Mouse (Mus musculus): Measurements from ENCODE around the gene Kcnj10. TPM values are rescaled to one million over a fixed set of nuclear protein-coding genes. Genes with fewer than 3 reads are reported as not detected.

Kcnj10 gene
- polyA plus RNA-seq, 1 experiment from 2014 or later = 0.28 TPM

DNA sequence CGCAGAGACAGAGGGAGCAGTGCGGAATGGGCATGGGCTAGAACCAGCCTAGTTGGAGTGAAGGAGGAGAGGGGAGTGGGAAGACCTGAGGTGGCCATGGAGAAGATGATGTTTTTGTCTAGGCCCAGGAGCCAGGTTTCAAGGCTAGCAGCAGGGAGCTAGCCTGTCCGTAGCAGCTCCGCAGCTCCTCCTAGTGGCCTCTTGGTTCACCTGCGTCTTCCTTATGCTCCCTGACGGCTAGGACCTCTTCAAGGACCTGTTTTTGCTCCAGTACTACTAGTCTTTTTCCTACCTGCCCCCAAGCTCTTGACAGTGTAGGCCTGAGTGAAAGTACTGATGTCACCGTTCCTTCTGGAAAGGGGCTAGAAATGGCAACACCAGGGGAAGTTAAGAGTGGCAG lies 16.3 kb upstream of the Kcnj10 start:
- no peak overlapping the region for H3K4me2 ChIP-seq (ENCODE audit: low read depth, low read length)
- 17% methylated on average over 7 of the region's 7 CpGs for WGBS

GRCm38 (mm10) chr1:172325680-172326535 lies 15.1 kb upstream of the Kcnj10 start:
- ATAC-seq (ENCODE audit: low read depth) (peak; percentile 80), DNase-seq (ENCODE audit: low spot score) (peak; percentile 74)
- Histone ChIP-seq H3K4me1 (ENCODE audit: control insufficient read depth, insufficient read depth, low read length) (no peaks in the 10 kb centered on the region), H3K36me3 (ENCODE audit: control insufficient read depth, insufficient read depth, low read length) (no peaks in the 10 kb centered on the region), H3K9ac (ENCODE audit: low read depth, low read length) (peak overlapping the region; percentile 55), H3K27ac (replicated peaks; ENCODE audit: low read depth, low read length) (no peak overlapping the region), H3K9me3 (ENCODE audit: control insufficient read depth, low read length) (0 out of 2 replicates have a peak, but pooled peaks cover 5% of the 10 kb centered on the region), H3K4me2 (ENCODE audit: low read depth, low read length) (peak overlapping the region; percentile 81), H3K27me3 (replicated peaks; ENCODE audit: control insufficient read depth, insufficient read depth, low read length) (peaks cover 50% of the 10 kb centered on the region), H3K4me3 (ENCODE audit: low read depth, low read length) (peak overlapping the region; percentile 47)
- WGBS = 26% methylated on average over 78 of the region's 94 CpGs

More for the DNA sequence above, 16.3 kb upstream of the Kcnj10 start:
- Histone ChIP-seq H3K4me3 (ENCODE audit: low read depth, low read length) (no peak overlapping the region), H3K27ac (replicated peaks; ENCODE audit: low read depth, low read length) (no peak overlapping the region), H3K9ac (ENCODE audit: low read depth, low read length) (no peak overlapping the region), H3K9me3 (ENCODE audit: control insufficient read depth, low read length) (0 out of 2 replicates have a peak, but pooled peaks cover 5% of the 10 kb centered on the region), H3K36me3 (ENCODE audit: control insufficient read depth, insufficient read depth, low read length) (no peaks in the 10 kb centered on the region), H3K27me3 (replicated peaks; ENCODE audit: control insufficient read depth, insufficient read depth, low read length) (peaks cover 50% of the 10 kb centered on the region), H3K4me1 (ENCODE audit: control insufficient read depth, insufficient read depth, low read length) (no peaks in the 10 kb centered on the region)
- DNase-seq (ENCODE audit: low spot score) (peak; percentile 85), ATAC-seq (ENCODE audit: low read depth) (peak; percentile 45; the same call in 1 of the 2 replicates)

DNA sequence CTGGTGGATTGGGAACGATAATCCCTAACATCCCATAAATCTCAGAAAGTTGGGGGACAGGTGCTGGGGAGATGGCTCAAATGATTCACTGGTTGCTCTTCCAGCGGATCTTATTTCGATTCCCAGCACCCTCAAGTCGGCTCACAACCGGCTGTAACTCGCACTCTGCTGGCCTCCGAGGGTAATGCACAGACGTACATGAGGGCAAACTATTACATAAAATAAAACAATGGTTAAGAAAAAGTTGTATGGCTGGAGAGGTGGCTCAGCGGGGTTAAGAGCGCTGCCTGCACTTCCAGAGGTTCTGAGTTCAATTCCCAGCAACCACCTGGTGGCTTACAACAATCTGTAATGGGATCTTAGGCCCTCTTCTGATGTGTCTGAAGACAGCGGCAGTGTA lies 14.3 kb upstream of the Kcnj10 start:
- no peak for DNase-seq (ENCODE audit: low spot score)
- Histone ChIP-seq H3K36me3 (ENCODE audit: control insufficient read depth, insufficient read depth, low read length) (no peaks in the 10 kb centered on the region), H3K4me3 (ENCODE audit: low read depth, low read length) (peak overlapping the region; percentile 47), H3K4me2 (ENCODE audit: low read depth, low read length) (peak overlapping the region; percentile 81), H3K27ac (replicated peaks; ENCODE audit: low read depth, low read length) (no peak overlapping the region), H3K9ac (ENCODE audit: low read depth, low read length) (peak overlapping the region; percentile 55; the same call in 1 of the 2 replicates), H3K27me3 (replicated peaks; ENCODE audit: control insufficient read depth, insufficient read depth, low read length) (peaks cover 50% of the 10 kb centered on the region), H3K9me3 (ENCODE audit: control insufficient read depth, low read length) (0 out of 2 replicates have a peak, but pooled peaks cover 5% of the 10 kb centered on the region), H3K4me1 (ENCODE audit: control insufficient read depth, insufficient read depth, low read length) (no peaks in the 10 kb centered on the region)
- ATAC-seq (ENCODE audit: low read depth) = no peak
- WGBS = 62% methylated on average over 11 of the region's 11 CpGs

- Histone ChIP-seq H3K27me3 (replicated peaks; ENCODE audit: control insufficient read depth, insufficient read depth, low read length) (peaks cover 50% of the 10 kb centered on the region), H3K4me2 (ENCODE audit: low read depth, low read length) (no peak overlapping the region), H3K4me3 (ENCODE audit: low read depth, low read length) (no peak overlapping the region), H3K9ac (ENCODE audit: low read depth, low read length) (no peak overlapping the region), H3K27ac (replicated peaks; ENCODE audit: low read depth, low read length) (no peak overlapping the region), H3K36me3 (ENCODE audit: control insufficient read depth, insufficient read depth, low read length) (no peaks in the 10 kb centered on the region), H3K4me1 (ENCODE audit: control insufficient read depth, insufficient read depth, low read length) (no peaks in the 10 kb centered on the region), H3K9me3 (ENCODE audit: control insufficient read depth, low read length) (0 out of 2 replicates have a peak, but pooled peaks cover 5% of the 10 kb centered on the region)
- DNase-seq (ENCODE audit: low spot score) (no peak), ATAC-seq (ENCODE audit: low read depth) (no peak)
- WGBS = 83% methylated on average over 16 of the region's 16 CpGs
Measured at GRCm38 (mm10) chr1:172327206-172328001, 13.6 kb upstream of the Kcnj10 start.

DNA sequence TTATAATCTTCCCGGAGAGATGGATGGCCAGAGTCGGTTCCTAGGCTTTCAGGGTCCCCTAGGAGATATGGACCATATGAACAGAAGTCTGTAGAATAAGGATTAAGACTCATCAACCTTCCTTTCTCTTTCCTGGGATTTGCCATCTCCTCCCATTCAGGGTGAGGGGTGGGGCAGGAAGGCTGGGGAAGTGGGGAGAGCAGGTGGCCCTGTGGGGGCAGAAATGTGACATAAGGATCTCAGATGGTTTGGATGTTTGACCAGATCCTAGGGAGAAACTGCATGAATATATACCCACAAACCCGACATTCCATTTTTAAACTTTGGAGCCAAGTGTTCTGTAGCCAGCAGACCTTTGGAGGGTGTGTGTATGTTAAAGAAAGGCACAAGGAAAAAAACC lies 13.0 kb upstream of the Kcnj10 start:
- Histone ChIP-seq H3K27ac (replicated peaks; ENCODE audit: low read depth, low read length) (no peak overlapping the region), H3K9me3 (ENCODE audit: control insufficient read depth, low read length) (0 out of 2 replicates have a peak, but pooled peaks cover 5% of the 10 kb centered on the region), H3K4me1 (ENCODE audit: control insufficient read depth, insufficient read depth, low read length) (no peaks in the 10 kb centered on the region), H3K4me2 (ENCODE audit: low read depth, low read length) (no peak overlapping the region), H3K4me3 (ENCODE audit: low read depth, low read length) (no peak overlapping the region), H3K27me3 (replicated peaks; ENCODE audit: control insufficient read depth, insufficient read depth, low read length) (peaks cover 50% of the 10 kb centered on the region), H3K9ac (ENCODE audit: low read depth, low read length) (no peak overlapping the region), H3K36me3 (ENCODE audit: control insufficient read depth, insufficient read depth, low read length) (no peaks in the 10 kb centered on the region)
- DNase-seq (ENCODE audit: low spot score) (no peak), ATAC-seq (ENCODE audit: low read depth) (no peak)
- 69% methylated on average over 3 of the region's 3 CpGs for WGBS

- peaks cover 52% of the 10 kb centered on the region for H3K27me3 ChIP-seq (replicated peaks; ENCODE audit: control insufficient read depth, insufficient read depth, low read length)
- no peak for ATAC-seq (ENCODE audit: low read depth)
- H3K4me3 ChIP-seq (ENCODE audit: low read depth, low read length) = no peak overlapping the region
- DNase-seq (ENCODE audit: low spot score) = no peak
- H3K9me3 ChIP-seq (ENCODE audit: control insufficient read depth, low read length) = 0 out of 2 replicates have a peak, but pooled peaks cover 5% of the 10 kb centered on the region
- H3K4me1 ChIP-seq (ENCODE audit: control insufficient read depth, insufficient read depth, low read length) = no peaks in the 10 kb centered on the region
- H3K36me3 ChIP-seq (ENCODE audit: control insufficient read depth, insufficient read depth, low read length) = no peaks in the 10 kb centered on the region
- H3K4me2 ChIP-seq (ENCODE audit: low read depth, low read length) = no peak overlapping the region
- no peak overlapping the region for H3K9ac ChIP-seq (ENCODE audit: low read depth, low read length)
- no peak overlapping the region for H3K27ac ChIP-seq (replicated peaks; ENCODE audit: low read depth, low read length)
- WGBS = 74% methylated on average over 7 of the region's 7 CpGs
Measured at GRCm38 (mm10) chr1:172328461-172328860, 12.5 kb upstream of the Kcnj10 start.

GRCm38 (mm10) chr1:172329131-172329530 lies 11.9 kb upstream of the Kcnj10 start, which contains the start of gene Kcnj9:
Kcnj9 (minus strand) TSS chr1:172329318.
- DNase-seq (ENCODE audit: low spot score) (no peak), ATAC-seq (ENCODE audit: low read depth) (no peak)
- Histone ChIP-seq H3K27me3 (replicated peaks; ENCODE audit: control insufficient read depth, insufficient read depth, low read length) (peaks cover 54% of the 10 kb centered on the region), H3K9ac (ENCODE audit: low read depth, low read length) (0 out of 2 replicates have a peak within 1 kb of the TSS, but pooled peaks have one; percentile 19), H3K27ac (replicated peaks; ENCODE audit: low read depth, low read length) (no peak within 1 kb of the TSS), H3K4me3 (ENCODE audit: low read depth, low read length) (no peak within 1 kb of the TSS; the same call in 1 of the 2 replicates), H3K36me3 (ENCODE audit: control insufficient read depth, insufficient read depth, low read length) (no peaks in the 10 kb centered on the region), H3K4me1 (ENCODE audit: control insufficient read depth, insufficient read depth, low read length) (no peaks in the 10 kb centered on the region), H3K4me2 (ENCODE audit: low read depth, low read length) (no peak within 1 kb of the TSS), H3K9me3 (ENCODE audit: control insufficient read depth, low read length) (0 out of 2 replicates have a peak, but pooled peaks cover 5% of the 10 kb centered on the region)
- 32% methylated on average over 9 of the region's 9 CpGs for WGBS

DNA sequence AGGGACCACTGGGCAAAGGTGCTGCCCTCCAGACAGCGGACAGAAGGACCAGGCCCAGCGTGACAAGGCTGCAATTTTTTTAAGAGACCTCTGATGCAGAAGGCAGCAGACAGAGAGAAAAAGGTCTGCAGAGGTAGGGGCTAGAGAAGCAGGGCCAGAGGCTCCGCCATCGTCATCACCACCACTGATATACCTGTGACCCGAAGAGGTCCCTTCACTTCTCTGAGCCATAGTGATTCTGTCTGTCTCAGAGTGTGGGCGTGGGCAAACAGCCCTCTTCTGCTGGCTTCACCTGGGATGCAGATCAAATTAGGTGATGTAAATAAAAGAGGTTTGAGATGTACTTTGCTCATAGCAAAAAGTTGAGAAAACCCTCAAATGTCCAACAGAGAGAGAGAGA lies 11.4 kb upstream of the Kcnj10 start:
- 69% methylated on average over 6 of the region's 6 CpGs for WGBS
- ATAC-seq (ENCODE audit: low read depth) = no peak
- no peaks in the 10 kb centered on the region for H3K36me3 ChIP-seq (ENCODE audit: control insufficient read depth, insufficient read depth, low read length)
- DNase-seq (ENCODE audit: low spot score) = no peak
- H3K9ac ChIP-seq (ENCODE audit: low read depth, low read length) = no peak overlapping the region
- no peaks in the 10 kb centered on the region for H3K4me1 ChIP-seq (ENCODE audit: control insufficient read depth, insufficient read depth, low read length)
- H3K27me3 ChIP-seq (replicated peaks; ENCODE audit: control insufficient read depth, insufficient read depth, low read length) = peaks cover 54% of the 10 kb centered on the region
- 0 out of 2 replicates have a peak, but pooled peaks cover 5% of the 10 kb centered on the region for H3K9me3 ChIP-seq (ENCODE audit: control insufficient read depth, low read length)
- H3K4me2 ChIP-seq (ENCODE audit: low read depth, low read length) = no peak overlapping the region
- no peak overlapping the region for H3K4me3 ChIP-seq (ENCODE audit: low read depth, low read length)
- H3K27ac ChIP-seq (replicated peaks; ENCODE audit: low read depth, low read length) = no peak overlapping the region

All from embryonic facial prominence, embryonic 14.5 days (tissue).